Mouse (Mus musculus): ENCODE data around the gene Slc4a4. TPM values are rescaled to one million over a fixed set of nuclear protein-coding genes. Genes with fewer than 3 reads are reported as not detected.

Slc4a4 gene
- polyA plus RNA-seq, 1 experiment = 0.04 TPM

DNA sequence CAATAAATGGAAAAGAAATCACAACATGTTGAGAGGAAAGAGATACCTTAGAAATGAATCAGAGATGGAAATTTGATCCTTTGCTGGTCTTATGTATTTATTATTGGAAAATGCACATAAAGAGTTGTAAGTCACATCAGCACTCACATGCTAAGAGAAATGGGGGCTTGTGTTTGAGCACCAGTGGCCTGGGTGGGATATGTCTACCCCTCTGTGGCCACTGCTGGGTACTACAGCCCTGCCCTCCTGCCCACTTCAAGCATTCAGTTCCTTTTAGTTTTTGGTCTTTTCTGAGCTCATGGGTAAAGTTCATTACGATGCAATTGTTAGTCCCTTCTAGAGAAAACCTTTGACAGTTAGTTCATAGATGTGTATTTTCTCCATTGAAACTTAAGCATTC, 335.0 kb downstream of the Slc4a4 start:
- no peak for TF ChIP-seq CEBPB (IDR thresholded peaks at IDR 0.05; ENCODE audit: insufficient read depth, poor library complexity, severe bottlenecking)
- no peak for TF ChIP-seq MYOD1 (IDR thresholded peaks at IDR 0.05; ENCODE audit: control insufficient read depth in 1 of 3, insufficient read length in 2 of 3, low read depth in 2 of 3)
- no peak for TF ChIP-seq SRF (IDR thresholded peaks at IDR 0.05; ENCODE audit: control insufficient read depth, insufficient read length, low read depth)
- TF ChIP-seq MYOG (IDR thresholded peaks at IDR 0.05; ENCODE audit: control insufficient read depth in 1 of 3, insufficient read depth in 1 of 3, insufficient read length in 2 of 3, low read depth in 2 of 3) = no peak
- no peak for TF ChIP-seq MAX (IDR thresholded peaks at IDR 0.05; ENCODE audit: low read depth)
- TF ChIP-seq TCF3 (IDR thresholded peaks at IDR 0.05; ENCODE audit: insufficient read length, low read depth) = no peak
- TF ChIP-seq USF1 (IDR thresholded peaks at IDR 0.05; ENCODE audit: low read depth) = no peak
- no peak for TF ChIP-seq POLR2AphosphoS2 (IDR thresholded peaks at IDR 0.05; ENCODE audit: insufficient read length, low read depth)
- no peak for TF ChIP-seq TCF12 (IDR thresholded peaks at IDR 0.05; ENCODE audit: insufficient read depth, poor library complexity, severe bottlenecking)
- no peak for TF ChIP-seq POLR2A (IDR thresholded peaks at IDR 0.05; ENCODE audit: insufficient read length, low read depth)
- TF ChIP-seq E2F4 (IDR thresholded peaks at IDR 0.05; ENCODE audit: insufficient read depth) = no peak
- no peak for TF ChIP-seq REST (IDR thresholded peaks at IDR 0.05; ENCODE audit: insufficient read depth, insufficient read length)
- Histone ChIP-seq H3K4me3 (no peak overlapping the region), H3K79me2 (ENCODE audit: control insufficient read depth, insufficient read depth) (no peaks in the 10 kb centered on the region), H3ac (ENCODE audit: control insufficient read depth, insufficient read length) (no peak overlapping the region), H3K36me3 (ENCODE audit: control insufficient read depth, insufficient read depth) (no peaks in the 10 kb centered on the region), H3K27me3 (ENCODE audit: control insufficient read depth, insufficient read depth, insufficient read length) (no peaks in the 10 kb centered on the region), H3K4me2 (ENCODE audit: low read depth) (no peak overlapping the region)

DNA sequence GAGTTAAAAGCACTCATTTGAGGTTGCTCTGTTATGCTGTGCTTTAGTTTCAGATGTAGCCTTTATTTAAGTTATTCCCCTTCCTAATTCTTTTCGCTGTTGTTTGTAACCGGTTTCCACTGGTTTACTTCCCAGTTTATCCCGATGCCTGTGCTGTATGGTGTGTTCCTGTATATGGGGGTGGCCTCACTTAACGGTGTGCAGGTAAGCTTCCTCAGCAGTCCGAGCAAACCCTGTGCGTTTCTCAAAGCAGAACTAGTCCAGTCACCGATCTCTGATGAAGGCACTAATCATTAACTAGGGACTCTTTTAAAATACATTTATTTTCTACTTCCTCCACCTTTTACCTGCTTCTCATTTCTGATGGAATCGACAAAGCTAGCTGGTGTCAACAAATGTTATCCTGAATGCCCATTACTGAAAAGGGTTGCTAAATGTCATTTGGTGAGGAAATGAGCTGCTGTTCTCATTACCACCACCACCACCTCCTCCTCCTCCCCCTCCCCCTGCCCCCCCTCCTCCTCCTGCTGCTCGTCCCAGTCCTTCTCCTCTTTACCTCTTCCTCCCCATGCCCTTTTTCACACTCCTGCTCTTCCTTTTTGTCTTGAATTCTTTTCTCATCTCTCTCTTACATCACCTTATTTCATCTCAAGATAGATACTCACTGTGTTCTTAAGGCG, 336.6 kb downstream of the Slc4a4 start:
- no peak overlapping the region for H3K4me2 ChIP-seq (ENCODE audit: low read depth)
- H3K36me3 ChIP-seq (ENCODE audit: control insufficient read depth, insufficient read depth) = no peaks in the 10 kb centered on the region
- no peak overlapping the region for H3ac ChIP-seq (ENCODE audit: control insufficient read depth, insufficient read length)
- H3K79me2 ChIP-seq (ENCODE audit: control insufficient read depth, insufficient read depth) = no peaks in the 10 kb centered on the region
- H3K27me3 ChIP-seq (ENCODE audit: control insufficient read depth, insufficient read depth, insufficient read length) = no peaks in the 10 kb centered on the region
- no peak overlapping the region for H3K4me3 ChIP-seq
- TF ChIP-seq POLR2AphosphoS2 (IDR thresholded peaks at IDR 0.05; ENCODE audit: insufficient read length, low read depth) = no peak
- TF ChIP-seq TCF12 (IDR thresholded peaks at IDR 0.05; ENCODE audit: insufficient read depth, poor library complexity, severe bottlenecking) = no peak
- no peak for TF ChIP-seq USF1 (IDR thresholded peaks at IDR 0.05; ENCODE audit: low read depth)
- no peak for TF ChIP-seq MAX (IDR thresholded peaks at IDR 0.05; ENCODE audit: low read depth)
- no peak for TF ChIP-seq CEBPB (IDR thresholded peaks at IDR 0.05; ENCODE audit: insufficient read depth, poor library complexity, severe bottlenecking)
- no peak for TF ChIP-seq MYOD1 (IDR thresholded peaks at IDR 0.05; ENCODE audit: control insufficient read depth in 1 of 3, insufficient read length in 2 of 3, low read depth in 2 of 3)
- no peak for TF ChIP-seq TCF3 (IDR thresholded peaks at IDR 0.05; ENCODE audit: insufficient read length, low read depth)
- TF ChIP-seq POLR2A (IDR thresholded peaks at IDR 0.05; ENCODE audit: insufficient read length, low read depth) = no peak
- TF ChIP-seq E2F4 (IDR thresholded peaks at IDR 0.05; ENCODE audit: insufficient read depth) = no peak
- no peak for TF ChIP-seq REST (IDR thresholded peaks at IDR 0.05; ENCODE audit: insufficient read depth, insufficient read length)
- TF ChIP-seq MYOG (IDR thresholded peaks at IDR 0.05; ENCODE audit: control insufficient read depth in 1 of 3, insufficient read depth in 1 of 3, insufficient read length in 2 of 3, low read depth in 2 of 3) = no peak
- no peak for TF ChIP-seq SRF (IDR thresholded peaks at IDR 0.05; ENCODE audit: control insufficient read depth, insufficient read length, low read depth)

DNA sequence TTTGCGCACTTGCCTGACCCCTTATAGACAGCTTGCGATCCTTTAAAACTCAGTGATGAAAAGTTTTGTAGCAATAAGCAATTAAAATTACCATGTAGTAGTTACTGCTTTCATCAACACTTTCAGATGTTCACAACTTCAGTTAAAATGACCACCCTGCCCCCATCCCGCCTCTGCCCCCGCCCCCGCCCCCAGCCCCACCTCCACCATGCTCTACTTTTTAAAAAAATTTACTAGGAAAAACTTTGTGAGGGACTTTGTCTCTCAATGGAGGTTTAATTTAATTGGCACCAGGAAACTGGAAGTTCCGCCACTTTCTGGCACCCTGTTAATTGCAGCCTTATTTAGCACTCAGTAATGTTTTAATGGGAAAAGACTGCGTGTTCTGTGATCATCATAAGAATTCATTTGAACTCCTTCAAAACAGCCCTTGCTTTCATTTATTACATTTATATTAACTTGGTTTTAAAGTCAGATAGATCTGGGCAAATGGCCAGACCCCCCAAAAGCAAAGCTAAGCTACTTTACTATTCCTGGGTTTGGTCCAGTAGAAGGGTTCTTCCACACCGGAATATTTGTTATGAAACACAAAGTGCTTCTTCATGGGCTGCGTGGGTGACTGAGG, 337.2 kb downstream of the Slc4a4 start:
- TF ChIP-seq E2F4 (IDR thresholded peaks at IDR 0.05; ENCODE audit: insufficient read depth) (no peak), TCF3 (IDR thresholded peaks at IDR 0.05; ENCODE audit: insufficient read length, low read depth) (no peak), MYOD1 (IDR thresholded peaks at IDR 0.05; ENCODE audit: control insufficient read depth in 1 of 3, insufficient read length in 2 of 3, low read depth in 2 of 3) (no peak), SRF (IDR thresholded peaks at IDR 0.05; ENCODE audit: control insufficient read depth, insufficient read length, low read depth) (no peak), USF1 (IDR thresholded peaks at IDR 0.05; ENCODE audit: low read depth) (no peak), REST (IDR thresholded peaks at IDR 0.05; ENCODE audit: insufficient read depth, insufficient read length) (no peak), CEBPB (IDR thresholded peaks at IDR 0.05; ENCODE audit: insufficient read depth, poor library complexity, severe bottlenecking) (no peak), POLR2AphosphoS2 (IDR thresholded peaks at IDR 0.05; ENCODE audit: insufficient read length, low read depth) (no peak), TCF12 (IDR thresholded peaks at IDR 0.05; ENCODE audit: insufficient read depth, poor library complexity, severe bottlenecking) (no peak), MAX (IDR thresholded peaks at IDR 0.05; ENCODE audit: low read depth) (no peak), MYOG (IDR thresholded peaks at IDR 0.05; ENCODE audit: control insufficient read depth in 1 of 3, insufficient read depth in 1 of 3, insufficient read length in 2 of 3, low read depth in 2 of 3) (no peak), POLR2A (IDR thresholded peaks at IDR 0.05; ENCODE audit: insufficient read length, low read depth) (no peak)
- H3K27me3 ChIP-seq (ENCODE audit: control insufficient read depth, insufficient read depth, insufficient read length) = no peaks in the 10 kb centered on the region
- no peak overlapping the region for H3K4me3 ChIP-seq
- no peak overlapping the region for H3ac ChIP-seq (ENCODE audit: control insufficient read depth, insufficient read length)
- no peaks in the 10 kb centered on the region for H3K36me3 ChIP-seq (ENCODE audit: control insufficient read depth, insufficient read depth)
- no peak overlapping the region for H3K4me2 ChIP-seq (ENCODE audit: low read depth)
- H3K79me2 ChIP-seq (ENCODE audit: control insufficient read depth, insufficient read depth) = no peaks in the 10 kb centered on the region

DNA sequence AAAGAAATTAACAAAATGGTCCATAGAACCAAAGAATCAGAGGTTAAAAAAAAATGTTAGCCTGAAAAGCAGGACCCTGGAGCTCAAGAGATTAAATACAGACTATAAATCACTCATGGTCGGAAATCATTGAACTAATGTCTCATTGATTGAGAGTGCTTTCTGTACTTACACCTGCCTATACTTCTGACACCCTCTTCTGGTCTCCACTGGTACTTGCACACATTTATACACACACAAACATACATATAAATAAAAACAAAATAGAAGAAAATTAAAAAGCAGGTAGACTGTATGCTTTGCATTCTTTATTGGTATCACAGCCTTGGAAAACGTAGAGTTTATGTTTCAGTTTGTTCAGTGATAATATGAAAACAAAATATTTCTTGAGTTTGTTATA, 341.3 kb downstream of the Slc4a4 start:
- Histone ChIP-seq H3K4me2 (ENCODE audit: low read depth) (no peak overlapping the region), H3K36me3 (ENCODE audit: control insufficient read depth, insufficient read depth) (no peaks in the 10 kb centered on the region), H3K4me3 (no peak overlapping the region), H3ac (ENCODE audit: control insufficient read depth, insufficient read length) (no peak overlapping the region), H3K27me3 (ENCODE audit: control insufficient read depth, insufficient read depth, insufficient read length) (no peaks in the 10 kb centered on the region), H3K79me2 (ENCODE audit: control insufficient read depth, insufficient read depth) (no peaks in the 10 kb centered on the region)
- no peak for TF ChIP-seq POLR2A (IDR thresholded peaks at IDR 0.05; ENCODE audit: insufficient read length, low read depth)
- no peak for TF ChIP-seq SRF (IDR thresholded peaks at IDR 0.05; ENCODE audit: control insufficient read depth, insufficient read length, low read depth)
- no peak for TF ChIP-seq TCF3 (IDR thresholded peaks at IDR 0.05; ENCODE audit: insufficient read length, low read depth)
- no peak for TF ChIP-seq POLR2AphosphoS2 (IDR thresholded peaks at IDR 0.05; ENCODE audit: insufficient read length, low read depth)
- TF ChIP-seq TCF12 (IDR thresholded peaks at IDR 0.05; ENCODE audit: insufficient read depth, poor library complexity, severe bottlenecking) = no peak
